Mouse (Mus musculus) cerebellum, adult (tissue): ENCODE data around the gene Engase.

Experiments
- ATAC-seq: cut with Nextera tagmentation; 2 replicates; pipeline ENCODE4 v1.9.2; 2017; ENCODE audit warnings: mild to moderate bottlenecking, moderate library complexity, mixed read lengths; ENCODE audit not compliant: insufficient number of reproducible peaks, low FRiP score, low TSS enrichment

Engase gene

GRCm38 (mm10) chr11:118486881-118487772, 10.5 kb downstream of the Engase start:
- ATAC-seq = no peak

- ATAC-seq = no peak
Measured at GRCm38 (mm10) chr11:118488191-118488906, 11.7 kb downstream of the Engase start.

- no peak for ATAC-seq
Measured at GRCm38 (mm10) chr11:118488907-118489270, 12.3 kb downstream of the Engase start.

GRCm38 (mm10) chr11:118490566-118491218, 14.1 kb downstream of the Engase start:
- no peak for ATAC-seq

GRCm38 (mm10) chr11:118491230-118491629, 14.6 kb downstream of the Engase start:
- no peak for ATAC-seq

GRCm38 (mm10) chr11:118493458-118493857, 16.8 kb downstream of the Engase start:
- ATAC-seq = no peak

GRCm38 (mm10) chr11:118494001-118494737, 17.5 kb downstream of the Engase start:
- no peak for ATAC-seq

GRCm38 (mm10) chr11:118495065-118495464, 18.4 kb downstream of the Engase start:
- no peak for ATAC-seq

GRCm38 (mm10) chr11:118496066-118496689, 19.5 kb downstream of the Engase start:
- ATAC-seq = no peak

- no peak for ATAC-seq
Measured at GRCm38 (mm10) chr11:118502990-118503389, 26.4 kb downstream of the Engase start.

GRCm38 (mm10) chr11:118503418-118504179, 27.0 kb downstream of the Engase start:
- no peak for ATAC-seq

GRCm38 (mm10) chr11:118504180-118504454, 27.5 kb downstream of the Engase start:
- ATAC-seq = no peak

- no peak for ATAC-seq
Measured at GRCm38 (mm10) chr11:118507095-118507494, 30.5 kb downstream of the Engase start.

GRCm38 (mm10) chr11:118507904-118508303, 31.3 kb downstream of the Engase start:
- 0 out of 2 replicates have a peak, but pooled peaks have one; percentile 21 for ATAC-seq

- ATAC-seq = no peak
Measured at GRCm38 (mm10) chr11:118508341-118508740, 31.7 kb downstream of the Engase start.

- ATAC-seq = no peak
Measured at GRCm38 (mm10) chr11:118511851-118512250, 35.2 kb downstream of the Engase start.

GRCm38 (mm10) chr11:118512257-118512910, 35.8 kb downstream of the Engase start:
- ATAC-seq = no peak

- ATAC-seq = no peak
Measured at GRCm38 (mm10) chr11:118517924-118518323, 41.3 kb downstream of the Engase start.

- ATAC-seq = no peak
Measured at GRCm38 (mm10) chr11:118518743-118519142, 42.1 kb downstream of the Engase start.
